Mouse (Mus musculus) ES-Bruce4 (cell line): Measurements from ENCODE around the gene Tas1r1.

Experiments
- EP300 ChIP-seq: IDR thresholded peaks from 2 replicates; pipeline ENCODE4 v1.6.1; 2011; ENCODE audit warnings: low read depth, low read length; ENCODE audit not compliant: insufficient read depth
- POLR2A ChIP-seq: IDR thresholded peaks from one replicate; pipeline ENCODE4 v1.8.1; 2011; ENCODE audit warnings: low read length; ENCODE audit not compliant: insufficient read depth

DNA sequence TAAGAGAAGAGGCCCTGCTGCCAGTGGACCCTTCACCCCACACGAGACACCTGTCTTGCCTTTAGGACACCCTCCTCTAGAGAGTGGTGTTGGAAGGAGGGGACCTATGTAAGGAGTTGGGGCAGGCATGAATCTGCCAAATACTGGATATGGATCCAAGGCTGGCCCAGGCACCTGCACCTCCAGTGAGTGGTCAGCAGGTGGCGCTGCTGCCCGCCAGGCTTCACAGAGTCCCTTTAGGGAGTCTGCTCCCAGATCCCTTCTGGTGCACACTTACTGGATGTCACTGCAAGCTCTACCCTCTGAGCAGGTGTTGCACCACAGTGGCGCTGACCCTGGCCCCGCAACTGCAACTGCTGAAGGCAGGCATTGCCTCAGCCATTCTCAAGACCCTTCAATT is 57.0 kb downstream of the Tas1r1 start:
- TF ChIP-seq POLR2A: no peak
- TF ChIP-seq EP300: 0 out of 2 replicates have a peak, but pooled peaks have one; percentile 56
